Mouse (Mus musculus): ENCODE results near the gene Efna2.

The Efna2 gene

DNA sequence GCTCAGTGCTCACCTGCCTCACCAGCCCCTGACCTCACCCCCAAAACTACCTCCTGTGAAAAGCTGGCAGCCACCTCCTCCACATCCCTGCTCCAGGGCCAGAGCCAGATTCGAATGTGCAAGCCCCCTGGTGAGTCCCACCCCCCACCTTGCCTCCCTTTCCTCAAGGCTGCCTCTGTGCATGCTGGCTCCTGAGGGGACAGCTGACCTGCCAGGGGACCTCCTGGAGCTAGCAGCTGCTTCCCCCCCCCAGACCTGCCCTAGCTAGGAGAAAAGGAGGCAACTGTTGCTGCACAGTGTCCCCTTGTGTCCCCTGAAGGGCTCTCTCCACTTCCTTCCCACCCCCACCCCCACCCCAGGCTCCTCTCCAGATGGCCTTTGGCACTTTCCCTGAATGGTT is 24.0 kb upstream of the Efna2 start:
- DNase-seq = no peak

DNA sequence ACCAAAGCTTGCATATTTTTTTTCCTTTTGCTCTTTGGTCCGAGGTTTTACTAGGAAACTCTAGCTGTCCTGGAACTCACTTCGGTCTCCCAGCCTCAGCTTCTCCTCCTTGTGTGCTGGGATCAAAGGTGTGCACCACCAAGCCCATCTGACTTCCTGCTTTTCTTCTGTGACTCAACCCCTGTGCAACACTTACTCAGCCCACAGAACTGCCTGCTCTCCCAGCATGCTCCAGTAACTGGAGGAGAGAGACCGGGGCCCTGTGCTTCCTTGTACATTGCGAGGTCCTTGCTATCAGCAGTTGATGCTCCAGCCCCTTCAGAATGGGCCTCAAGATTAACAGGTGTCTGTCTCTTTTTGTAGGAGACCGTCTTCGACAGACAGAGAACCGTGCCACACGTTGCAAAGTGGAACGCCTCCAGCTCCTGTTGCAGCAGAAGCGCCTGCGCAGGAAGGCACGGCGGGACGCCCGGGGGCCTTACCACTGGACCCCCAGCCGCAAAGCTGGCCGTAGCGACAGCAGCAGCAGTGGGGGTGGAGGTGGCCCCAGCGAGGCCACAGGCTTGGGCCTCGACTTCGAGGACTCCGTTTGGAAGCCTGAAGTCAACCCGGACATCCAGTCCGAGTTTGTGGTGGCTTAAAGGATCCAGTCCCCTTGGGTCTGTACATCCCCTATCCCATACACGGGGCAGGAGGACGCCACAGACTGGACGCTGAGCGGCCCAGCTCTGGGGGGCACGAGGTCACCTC is 23.1 kb upstream of the Efna2 start:
- no peak for DNase-seq

DNA sequence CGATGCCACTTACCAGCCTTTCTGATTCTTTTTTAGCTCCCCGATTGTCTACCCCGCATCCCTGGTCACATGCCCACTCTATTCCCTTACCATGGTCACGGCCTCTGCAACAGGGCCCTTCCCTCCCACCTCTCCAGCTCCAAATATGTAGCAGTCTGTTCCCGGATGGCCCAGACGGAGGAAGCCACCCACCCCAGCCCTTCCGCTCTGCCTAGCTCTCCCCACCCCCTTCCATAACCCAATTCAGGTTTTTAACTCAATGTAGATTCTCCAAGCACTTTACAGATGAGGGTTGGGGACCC is 22.6 kb upstream of the Efna2 start:
- DNase-seq = no peak

DNA sequence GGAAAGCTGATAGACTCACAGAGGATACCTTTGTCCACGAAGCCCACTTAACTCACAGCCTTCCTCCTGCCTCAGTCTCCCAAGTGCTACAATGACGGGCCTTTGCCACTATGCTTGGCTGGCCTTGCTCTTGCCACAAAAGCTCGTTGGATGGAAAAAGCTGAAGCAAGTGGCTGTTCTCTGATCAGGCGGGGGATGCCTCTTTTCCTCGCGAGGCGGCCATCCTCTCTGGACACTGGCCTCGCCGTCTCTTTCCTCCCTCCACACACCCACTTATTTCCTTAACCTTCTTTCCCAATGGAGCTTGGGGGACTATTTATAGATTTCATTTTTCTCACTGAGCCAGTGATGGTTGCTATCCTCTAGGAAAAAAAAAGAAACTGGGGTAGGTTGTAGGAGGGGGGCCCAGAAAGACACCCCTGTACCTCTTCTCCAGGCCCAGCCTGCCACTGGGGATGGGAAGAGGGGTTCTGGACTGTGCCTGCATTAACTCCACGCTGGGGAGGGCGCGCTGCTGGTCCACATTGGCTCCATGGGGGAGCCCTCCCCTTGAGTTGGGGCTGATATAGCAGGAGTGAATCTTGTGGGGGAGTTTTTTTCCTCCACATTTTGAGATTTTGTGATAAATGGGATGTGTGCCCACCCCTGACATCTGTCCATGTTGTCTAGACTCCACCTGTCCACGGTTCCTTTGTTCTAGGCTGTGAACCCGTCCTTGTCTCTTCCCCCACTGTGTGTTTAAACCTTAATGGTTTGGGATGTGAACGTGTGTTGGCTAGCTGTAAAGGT is 21.9 kb upstream of the Efna2 start:
- DNase-seq = no peak

DNA sequence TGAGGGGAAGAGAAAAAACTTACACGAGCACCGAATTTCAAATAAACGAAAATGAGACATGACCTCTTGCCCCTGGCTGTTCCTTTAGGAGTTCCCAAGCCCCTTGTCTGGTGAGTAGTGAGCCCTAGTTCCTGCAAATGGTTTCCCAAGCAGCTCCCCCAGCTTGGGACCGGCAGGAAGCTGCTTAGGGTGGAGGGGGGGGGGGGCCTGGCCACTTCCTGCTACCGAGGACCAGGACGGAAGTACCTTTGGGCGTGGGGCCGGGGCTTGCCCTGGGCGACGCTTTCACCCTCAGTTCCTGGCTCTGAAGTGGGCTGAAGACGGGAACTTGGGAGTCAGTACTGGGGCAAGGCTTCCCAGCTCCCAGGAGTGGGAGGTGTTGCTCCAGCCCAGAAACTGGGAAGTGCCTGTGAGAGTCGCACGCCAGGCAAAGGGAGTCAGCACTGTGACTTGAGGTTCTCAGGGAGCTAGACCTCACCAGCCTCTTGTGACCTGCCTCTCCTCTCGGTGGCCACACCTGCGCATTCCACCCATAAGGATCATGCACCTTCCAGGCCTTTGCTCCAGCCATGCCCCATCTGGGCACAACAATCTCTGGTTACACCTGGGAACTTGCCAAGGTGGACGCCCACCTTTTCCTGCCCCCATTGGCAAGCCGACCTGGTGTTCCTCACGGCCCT is 20.8 kb upstream of the Efna2 start:
- peak; percentile 64 to 76 for DNase-seq

DNA sequence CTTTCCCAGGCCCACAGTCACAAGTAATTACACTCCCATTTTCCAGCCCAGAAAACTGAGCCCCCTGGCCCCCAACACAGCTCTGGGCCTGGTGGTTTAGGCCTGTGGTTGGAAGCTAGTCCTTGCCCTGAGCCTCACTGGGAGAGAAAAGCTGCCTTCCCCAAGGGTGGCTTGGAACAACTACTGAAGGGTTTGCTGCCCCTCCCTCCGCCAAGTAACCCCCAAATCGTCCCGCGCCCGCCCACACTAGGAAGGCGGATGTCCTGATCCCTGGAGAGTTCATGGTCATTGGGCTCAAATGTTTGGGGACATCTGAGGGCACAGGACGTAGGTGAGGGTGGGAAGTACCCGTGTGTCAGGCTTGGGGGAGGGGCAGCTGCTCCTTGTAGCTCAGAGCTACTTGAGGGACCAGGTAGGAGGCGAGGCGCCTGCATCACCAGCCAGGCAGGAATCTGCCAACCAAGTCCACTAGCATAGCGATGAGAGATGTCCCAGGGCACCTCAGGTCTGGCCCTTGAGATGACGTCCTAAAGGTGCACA is 20.2 kb upstream of the Efna2 start:
- DNase-seq = peak in 1 of 2 experiments; percentile 76

DNA sequence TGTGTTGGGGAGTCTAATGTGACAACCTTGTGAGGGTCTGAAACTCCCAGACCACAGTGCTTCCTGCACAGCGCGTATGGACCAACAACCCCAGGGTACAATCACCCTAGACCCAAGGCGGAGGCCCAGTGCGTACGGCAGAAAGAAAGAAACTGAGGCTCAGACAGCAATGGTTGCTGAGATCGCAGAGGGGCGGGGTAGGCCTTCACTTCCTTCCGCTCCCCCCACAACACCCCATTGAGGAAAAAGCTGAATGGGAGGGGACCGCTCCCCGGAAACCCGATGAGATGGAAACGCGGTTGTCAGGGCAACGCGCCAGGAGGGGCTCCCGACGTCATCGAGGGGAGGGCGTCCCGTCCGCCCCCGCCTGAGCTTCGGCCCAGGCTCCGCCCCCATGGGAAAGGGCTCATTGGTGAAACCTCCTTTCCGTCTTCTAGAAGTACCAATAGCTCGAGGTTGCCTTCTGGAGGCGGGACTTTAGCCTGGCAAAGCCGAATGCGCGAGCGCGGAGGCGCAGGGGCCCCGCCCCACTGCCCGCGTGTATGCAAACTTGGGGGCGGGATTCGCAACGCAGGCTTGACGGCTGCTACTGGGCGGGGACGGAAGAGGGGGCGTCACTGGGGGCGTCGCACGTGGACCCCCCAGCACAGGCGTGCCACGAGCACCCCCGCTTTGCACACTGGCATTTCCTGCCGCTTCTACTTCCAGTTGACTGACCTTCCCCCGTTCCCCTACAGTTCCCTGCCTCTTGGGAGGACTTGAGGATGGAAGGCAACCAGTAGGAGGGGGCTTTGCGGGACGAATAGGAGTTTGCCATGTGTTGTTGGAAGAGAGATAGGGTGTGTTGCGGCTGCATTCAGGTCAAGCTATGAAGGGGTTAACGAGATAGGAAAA is 19.5 kb upstream of the Efna2 start:
- DNase-seq = peak; percentile 100

DNA sequence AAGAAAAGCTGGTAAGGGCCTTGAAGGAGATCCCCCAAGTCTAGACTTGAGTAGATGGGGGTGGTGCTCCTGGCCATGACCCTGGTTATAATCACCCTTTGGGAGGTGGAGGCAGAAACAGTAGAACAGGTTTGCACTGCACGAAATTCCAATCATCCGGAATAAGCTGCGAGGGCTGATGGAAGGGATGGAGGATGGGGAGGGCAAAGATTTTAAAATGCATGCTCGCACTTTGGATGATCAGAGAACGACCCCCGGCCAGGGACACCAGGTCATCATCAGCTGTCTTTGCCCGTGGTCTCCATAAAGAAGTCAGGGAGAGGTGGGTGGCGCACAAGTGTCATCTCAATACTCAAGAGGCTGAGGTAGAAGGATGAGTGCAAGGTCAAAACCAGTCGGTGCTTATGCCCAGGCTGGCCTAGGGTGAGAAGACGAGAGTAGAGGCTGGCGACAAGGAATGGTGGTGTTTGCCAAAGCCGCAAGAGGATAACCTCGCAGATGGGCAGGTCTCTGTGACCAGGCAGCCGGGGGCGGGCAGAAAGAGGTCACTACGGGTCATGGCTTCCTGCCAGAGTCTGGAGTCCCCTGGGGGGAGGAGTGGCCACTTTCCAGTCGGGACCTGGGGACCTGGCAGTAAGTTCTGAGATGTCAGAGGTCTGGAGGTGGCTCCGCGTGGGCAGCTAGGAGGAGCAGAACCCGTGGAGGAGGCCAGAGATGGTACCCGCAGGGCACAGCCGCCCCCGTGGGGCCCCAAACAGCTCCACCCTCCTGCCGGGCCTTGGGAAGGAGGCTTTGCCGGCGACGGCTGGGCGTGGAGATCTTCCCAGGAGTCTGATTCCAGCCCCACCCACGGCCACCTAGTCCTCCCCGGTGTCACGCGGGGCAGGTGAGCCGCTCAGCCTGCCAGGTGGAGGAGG is 18.6 kb upstream of the Efna2 start:
- DNase-seq = peak in 1 of 2 experiments; percentile 74

DNA sequence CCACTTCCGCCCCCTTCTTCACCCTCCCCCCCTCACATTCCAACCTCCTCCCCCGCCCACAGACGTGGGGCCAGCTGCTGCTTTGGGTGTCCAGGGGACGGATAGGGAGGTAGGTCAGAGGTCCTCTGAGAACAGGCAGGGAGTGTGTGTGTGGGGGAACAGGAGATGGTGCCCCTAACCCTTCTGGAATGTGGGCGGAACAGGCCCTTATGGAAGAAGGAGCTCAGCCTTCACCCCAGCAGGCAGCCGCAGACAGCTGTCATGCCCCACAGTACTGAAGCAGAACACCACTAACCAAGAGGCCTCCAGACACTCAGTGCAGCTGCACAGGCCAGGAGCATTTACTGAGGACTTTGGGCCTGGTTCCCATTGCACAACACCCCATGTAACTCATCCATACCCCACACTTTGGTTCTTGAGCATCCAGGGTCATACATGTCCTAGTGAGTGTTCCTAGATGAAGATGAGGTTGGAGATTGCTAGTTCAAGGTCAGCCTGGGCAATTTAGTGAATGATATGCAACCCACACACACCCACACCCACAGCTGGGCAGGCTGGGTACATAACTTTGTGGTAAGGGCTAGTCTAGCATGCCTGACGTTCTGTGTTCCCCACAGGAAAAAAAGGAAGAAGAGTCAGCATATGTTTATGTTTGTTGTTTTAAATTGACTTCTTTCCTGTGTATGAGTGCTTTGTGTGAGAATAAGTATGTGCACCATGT is 17.6 kb upstream of the Efna2 start:
- no peak for DNase-seq

DNA sequence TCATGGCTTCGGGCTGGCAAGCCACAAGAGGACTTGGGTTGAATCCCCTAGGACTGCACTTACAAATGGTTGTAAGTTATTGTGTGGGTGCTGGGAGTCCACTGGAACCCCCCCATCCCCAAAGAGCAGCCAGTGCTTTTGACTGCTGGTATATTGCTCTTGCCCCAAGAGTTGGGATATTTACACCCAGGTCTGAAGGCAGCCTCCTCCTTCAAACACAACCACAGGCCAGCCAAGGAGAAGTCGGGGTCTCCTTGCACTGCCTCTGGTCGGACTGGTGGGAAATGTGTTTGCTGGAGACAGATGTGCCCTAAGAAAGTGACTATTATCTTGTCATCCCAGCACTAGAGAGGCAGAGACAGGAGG is 17.1 kb upstream of the Efna2 start:
- no peak for DNase-seq

DNA sequence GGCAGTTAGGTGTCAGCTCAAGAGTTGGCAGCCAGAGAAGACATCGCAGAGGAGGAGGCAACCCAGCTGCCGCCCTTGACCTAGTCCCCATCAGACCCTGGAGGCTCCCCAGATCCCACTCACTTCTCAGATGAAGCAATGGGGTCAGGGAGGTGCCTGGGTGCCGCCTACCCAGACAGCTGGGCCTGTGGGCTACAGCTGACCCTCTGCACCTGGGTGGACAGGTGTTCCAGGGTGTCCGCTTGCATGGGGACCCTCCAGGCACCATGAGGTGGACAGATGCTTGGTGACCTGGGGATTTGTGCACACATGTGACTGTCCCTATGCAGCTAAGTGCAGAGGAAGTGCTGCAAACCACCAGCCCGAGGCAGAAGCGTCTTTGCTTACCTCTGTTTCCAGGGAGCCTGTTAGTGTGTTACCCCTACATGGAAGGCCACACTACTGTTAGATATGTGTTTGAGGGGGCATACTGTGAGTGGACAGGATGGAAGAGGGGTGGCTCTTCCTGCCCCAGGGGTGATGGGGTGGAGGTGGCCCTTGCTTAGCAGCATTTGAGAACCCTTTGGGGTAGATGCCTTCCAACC is 16.5 kb upstream of the Efna2 start:
- DNase-seq = no peak

DNA sequence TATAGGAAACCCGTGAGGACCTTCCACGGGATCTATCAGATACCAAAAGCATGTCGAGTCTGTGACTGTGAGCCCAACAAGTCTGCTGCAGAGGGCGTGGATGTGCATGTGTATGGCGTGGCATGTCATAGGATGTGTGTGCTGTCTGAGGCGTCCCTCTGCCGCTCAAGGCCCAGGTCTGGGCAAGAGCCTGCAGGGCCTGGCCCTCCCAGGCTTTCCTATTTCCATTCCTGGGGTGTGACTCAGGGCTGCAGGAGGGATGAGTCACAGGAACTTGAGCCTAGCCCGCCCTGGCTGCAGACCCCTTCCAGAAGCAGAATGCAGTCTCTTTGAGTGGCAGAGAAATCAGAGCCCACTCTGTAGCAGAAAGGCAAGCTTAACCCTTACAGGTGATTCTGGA is 15.6 kb upstream of the Efna2 start:
- no peak for DNase-seq

DNA sequence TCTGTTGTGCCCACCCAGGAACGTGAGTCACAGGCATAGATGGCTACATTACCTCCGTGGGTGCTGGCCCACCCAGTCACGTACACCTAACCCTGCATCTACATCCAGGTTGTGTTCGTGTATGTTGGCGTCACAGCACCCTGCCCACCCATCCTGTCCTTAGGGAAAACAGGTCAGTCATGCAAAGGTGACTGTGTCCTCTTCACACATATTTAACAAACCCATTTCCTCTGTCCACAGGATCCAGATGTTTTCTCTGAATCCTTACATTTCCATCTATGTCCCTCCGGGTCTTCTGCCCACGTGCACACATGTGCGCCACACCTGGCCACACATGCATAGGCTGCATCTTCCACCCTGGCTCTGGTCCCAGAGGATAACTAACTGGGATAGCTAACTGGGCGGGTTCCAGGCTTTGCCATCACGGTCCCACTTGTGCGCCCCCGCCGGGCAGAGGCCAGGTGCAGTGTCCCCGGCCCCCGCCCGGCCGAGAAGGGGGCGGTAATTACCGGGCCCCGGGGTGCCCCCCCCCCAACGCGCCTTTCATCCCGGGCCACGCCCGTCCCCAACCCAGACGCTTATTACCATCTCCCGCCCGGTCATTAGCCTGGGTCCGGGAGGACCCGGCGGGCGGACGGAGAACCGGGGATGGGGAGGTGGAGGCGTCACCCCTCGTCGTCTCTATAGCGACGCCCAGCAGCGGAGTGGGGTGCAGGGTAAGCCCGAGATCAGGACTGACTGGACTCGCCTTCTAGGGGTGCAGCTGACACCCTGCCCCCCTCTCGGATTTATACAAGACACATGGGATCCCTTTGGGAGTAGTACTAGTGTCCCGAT is 14.9 kb upstream of the Efna2 start:
- no peak for DNase-seq

DNA sequence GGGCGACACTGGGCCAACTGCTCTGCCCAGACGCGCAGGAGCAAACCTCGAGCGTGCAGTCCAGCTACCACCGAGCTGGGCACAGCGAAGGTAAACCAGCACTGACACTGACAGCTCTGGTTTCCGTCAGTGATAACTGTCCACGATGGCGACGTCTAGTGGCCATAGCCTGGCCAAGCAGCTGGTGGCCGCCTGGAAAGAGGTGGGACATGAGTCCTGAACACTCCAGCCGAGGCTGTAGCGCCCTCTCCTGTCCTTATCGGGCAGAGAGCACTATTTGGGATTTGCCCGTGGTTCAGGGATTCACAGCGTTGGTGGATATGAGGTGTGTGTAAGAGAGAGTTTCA is 14.3 kb upstream of the Efna2 start:
- peak; percentile 82 to 90 for DNase-seq

DNA sequence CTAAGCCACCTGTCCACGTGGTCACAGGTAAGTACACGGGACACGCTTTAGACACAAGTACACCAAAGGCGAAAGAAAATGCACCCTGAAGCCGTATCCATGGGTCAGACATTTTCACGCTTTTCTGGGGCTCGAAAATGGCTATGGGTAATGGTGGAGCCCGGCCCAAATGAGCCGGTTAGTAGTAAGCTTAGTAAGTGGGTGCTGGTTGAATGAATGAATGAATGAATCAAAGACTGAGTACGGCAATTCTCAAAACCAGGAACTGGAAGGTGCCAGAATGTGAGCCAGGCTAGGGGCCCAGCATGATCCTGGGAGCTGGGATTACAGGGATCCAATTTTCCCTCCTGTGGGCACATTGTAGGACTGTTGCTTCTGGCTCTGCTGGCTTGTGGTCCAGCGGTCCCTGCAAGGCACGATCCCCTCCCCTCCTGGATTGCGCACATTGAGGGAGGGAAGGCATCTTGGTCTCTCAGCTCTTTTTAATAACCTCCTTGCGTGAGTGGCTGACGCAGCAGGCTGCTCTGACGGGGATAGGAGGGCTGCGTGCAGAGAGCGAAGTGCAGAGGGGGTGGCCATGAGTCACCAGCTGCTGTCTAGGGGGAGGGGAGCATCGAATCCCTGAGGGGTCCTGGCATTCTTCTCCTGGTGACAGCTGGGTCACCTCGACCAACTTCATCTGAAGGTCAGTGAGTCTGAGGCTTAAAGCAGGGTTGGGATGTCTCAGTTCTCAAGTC is 13.7 kb upstream of the Efna2 start, which contains the start of gene Cirbp:
TSS of gene Cirbp (plus strand) at position 594 of the 737 bp plus-strand sequence.
- DNase-seq = peak in 1 of 2 experiments; percentile 25

DNA sequence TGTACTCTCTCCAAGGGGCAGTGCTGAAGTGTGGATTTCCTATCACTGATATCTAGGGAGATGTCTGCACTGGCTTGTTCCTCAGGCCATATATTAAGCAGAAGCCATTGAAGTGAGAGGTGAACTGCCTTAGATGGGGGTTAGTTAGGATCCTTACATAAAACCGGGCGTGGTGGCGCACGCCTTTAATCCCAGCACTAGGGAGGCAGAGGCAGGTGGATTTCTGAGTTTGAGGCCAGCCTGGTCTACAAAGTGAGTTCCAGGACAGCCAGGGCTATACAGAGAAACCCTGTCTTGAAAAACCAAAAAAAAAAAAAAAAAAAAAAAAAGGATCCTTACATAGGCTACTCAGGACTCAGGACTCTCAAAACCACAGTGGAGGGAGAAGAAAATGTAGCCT is 13.1 kb upstream of the Efna2 start:
- DNase-seq = peak in 1 of 2 experiments; percentile 3

DNA sequence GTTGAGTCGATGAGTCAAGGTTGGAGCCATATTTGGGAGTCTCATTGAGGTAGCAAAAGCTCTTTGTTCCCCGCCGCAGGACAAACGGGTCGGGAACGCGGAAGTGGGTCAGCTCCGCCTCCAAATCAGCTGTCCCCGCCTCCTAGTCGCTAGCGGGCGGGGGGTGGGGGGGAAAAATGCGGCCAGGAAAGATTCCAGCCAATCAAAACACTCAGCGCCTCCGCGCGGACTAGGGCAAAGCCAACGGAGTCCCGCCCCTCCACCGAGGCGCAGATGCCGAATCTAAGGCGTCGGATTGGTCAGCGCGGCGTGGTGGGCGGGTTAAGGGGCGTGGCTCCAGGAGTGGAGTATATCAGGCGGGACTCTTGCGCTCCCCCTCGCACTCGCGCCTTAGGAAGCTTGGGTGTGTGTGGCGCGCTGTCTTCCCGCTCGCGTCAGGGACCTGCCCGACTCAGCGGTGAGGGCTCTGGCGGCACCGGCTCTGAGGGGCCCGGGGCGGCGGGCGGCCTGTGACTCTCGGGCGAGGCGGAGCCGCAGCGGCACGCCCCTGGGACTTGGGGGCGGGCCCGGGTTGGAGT is 11.7 kb upstream of the Efna2 start:
- peak; percentile 97 to 98 for DNase-seq

DNA sequence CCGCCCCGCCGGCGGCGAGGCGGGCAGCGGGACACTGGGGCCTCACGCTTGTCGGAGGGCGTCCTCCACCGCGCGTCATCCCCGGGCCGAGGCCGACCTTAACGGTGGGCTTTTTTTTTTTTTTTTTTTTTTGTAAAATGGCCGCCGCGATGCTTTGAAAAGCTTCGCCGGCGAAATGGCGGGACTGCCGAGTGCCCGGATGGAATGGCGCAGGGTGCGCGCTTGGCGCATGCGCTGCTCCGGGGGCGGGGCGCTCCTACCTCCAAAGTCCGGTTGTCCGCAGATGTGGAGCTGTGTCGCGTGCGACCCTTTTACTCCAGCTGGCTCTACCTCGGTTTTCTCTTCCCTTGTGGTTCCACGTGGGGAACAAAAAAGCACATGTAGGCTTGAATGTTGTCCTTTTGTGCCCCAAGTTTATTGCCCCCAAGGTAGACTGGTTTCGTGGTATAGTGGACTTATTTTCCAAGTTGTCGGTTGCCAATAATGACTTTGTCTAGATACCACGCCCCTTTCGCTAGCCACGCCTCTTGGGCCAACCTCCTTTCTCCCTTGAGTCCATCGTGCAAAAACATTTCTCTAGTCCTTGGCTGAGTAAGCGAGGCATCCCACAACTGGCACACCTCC is 11.1 kb upstream of the Efna2 start:
- DNase-seq = peak; percentile 79 to 85

Measured in thymus, adult 18-20 months (tissue).